Mouse (Mus musculus) embryo, embryonic 10 days (tissue): ENCODE results near the gene Olfr484.
"Not testable (repeated sequence)": the region's sequence is repeated elsewhere in the genome, so short reads cannot be mapped to it uniquely, and the experiment has no call there.

Source experiments
- DNase-seq: peaks from one replicate; pipeline ENCODE4 v3.0.0-alpha.2; 2015; ENCODE audit warnings: low spot score

The Olfr484 gene

GRCm38 (mm10) chr7:108127349-108127748 is at the start of gene Olfr484:
TSS of gene Olfr484 (minus strand) at chr7:108127449.
- no peak for DNase-seq

GRCm38 (mm10) chr7:108172642-108173041 is 45.4 kb upstream of the Olfr484 start, which contains the start of gene Olfr486:
TSS of gene Olfr486 (minus strand) at chr7:108172742.
- DNase-seq, result not testable (repeated sequence)

- no peak for DNase-seq
These were observed 32.5 kb upstream of the Olfr484 start, which contains the start of gene Olfr485 for GRCm38 (mm10) chr7:108159771-108160170. TSS of gene Olfr485 (minus strand) at chr7:108159871.

GRCm38 (mm10) chr7:108121416-108121815 is 5.8 kb downstream of the Olfr484 start:
- DNase-seq, result no peak

- no peak for DNase-seq
These were observed 6.6 kb downstream of the Olfr484 start for GRCm38 (mm10) chr7:108120681-108121080.

- DNase-seq, result no peak
These were observed 26.7 kb downstream of the Olfr484 start, which contains the start of gene Olfr483 for GRCm38 (mm10) chr7:108100549-108100948. TSS of gene Olfr483 (plus strand) at chr7:108100849.

- no peak for DNase-seq
These were observed 29.8 kb downstream of the Olfr484 start, which contains the start of gene Olfr482 for GRCm38 (mm10) chr7:108097486-108097885. TSS of gene Olfr482 (minus strand) at chr7:108097586.

- no peak for DNase-seq
These were observed 47.7 kb downstream of the Olfr484 start, which contains the start of gene Olfr481 for GRCm38 (mm10) chr7:108079555-108079954. TSS of gene Olfr481 (plus strand) at chr7:108079855.
